Comparison of ENCODE assay signal across 26 mouse cellular contexts in genomic region chr13:35359345-35359744, GRCm38 (mm10).
A peak's percentile ranks its signal among the peaks of the same experiment; 100 is the strongest.
DNase-seq lines count a peak whose midpoint lies in the region; ATAC-seq and TF ChIP-seq lines count a peak whose summit lies in the region.
"Had no signal": no experiment of that assay in that cellular context is flagged by ENCODE, and none has a peak within 500 bp of the region (broad histone marks: within the 10 kb centered on the region; RNA-seq: fewer than 3 reads in every experiment).

No protein-coding gene starts in this region.

- H3K4me3 ChIP-seq in cerebellum, adult 2 months (replicated peaks; ENCODE audit: insufficient read depth, low read depth, low read length): no peak overlapping the region
- H3K4me3 ChIP-seq: heart, adult 2 months; heart, embryonic 12.5 days; hindbrain, embryonic 13.5 days had no signal

- no peak for TF ChIP-seq POLR2A in cerebellum, adult 2 months (IDR thresholded peaks at IDR 0.05; ENCODE audit: borderline replicate concordance, insufficient read depth, low read length)

- no peaks in the 10 kb centered on the region for H3K4me1 ChIP-seq in cerebellum, adult 2 months (ENCODE audit: control insufficient read depth, insufficient read depth, low read length)
- H3K4me1 ChIP-seq: heart, embryonic 12.5 days; hindbrain, embryonic 13.5 days had no signal

- DNase-seq in cerebellum, postnatal 10 days: peak; percentile 4 to 16
- no peak for DNase-seq in cerebellum, adult 2 months
- peak; percentile 60 for DNase-seq in Muller cell, postnatal 12 days (ENCODE audit: inconsistent ontology term)
- DNase-seq in adrenal gland, postnatal 14 days: peak; percentile 33
- DNase-seq in frontal cortex, postnatal 25 days (ENCODE audit: low spot score in 2 of 2): no peak
- DNase-seq: B cell, adult 2 months; cerebellum, adult 11 months; cerebellum, adult 9-11 months; gastrocnemius, postnatal 36 days; heart, adult 2 months; heart, postnatal 4 days; kidney, postnatal 14 days; layer of hippocampus, adult 9-11 months; liver; lung, adult 2 months; lung, postnatal 10 days; midbrain, embryonic 14.5 days; right cerebral cortex, postnatal 14 days had no signal

- H3K27ac ChIP-seq in cerebellum, adult 2 months (ENCODE audit: insufficient read depth, low read length): no peak overlapping the region
- H3K27ac ChIP-seq: heart, adult 2 months; hindbrain, embryonic 13.5 days; liver, embryonic 14.5 days; macrophage had no signal

- no peak for TF ChIP-seq CTCF in cerebellum, adult 2 months (IDR thresholded peaks at IDR 0.05; ENCODE audit: borderline replicate concordance, insufficient read depth, low read depth, low read length)

- peak; percentile 47; the same call in 1 of the 2 replicates for ATAC-seq in megakaryocyte, adult 5-6 weeks (ENCODE audit: poor library complexity, severe bottlenecking)
- ATAC-seq in inflammation-experienced regulatory T-cells, adult 6 months: no peak
- ATAC-seq: forebrain, embryonic 14.5 days; intestine, postnatal 0 days had no signal

- WGBS in cerebellum, adult 2 months: 46% methylated on average over 3 of the region's 3 CpGs

- no peaks in the 10 kb centered on the region for H3K27me3 ChIP-seq in cerebellum, adult 2 months (ENCODE audit: control insufficient read depth, insufficient read depth, low read length)
- H3K27me3 ChIP-seq: heart, embryonic 12.5 days; hindbrain, embryonic 13.5 days had no signal

Comparison
In these comparisons a context has a peak if more than half of its experiments do, and no peak if none do; other contexts are left out.
1. DNase-seq: peak in cerebellum, postnatal 10 days (2 of 2), Muller cell, postnatal 12 days (single experiment) and adrenal gland, postnatal 14 days (single experiment); none in cerebellum, adult 2 months (0 of 2) and frontal cortex, postnatal 25 days (0 of 2).